Mouse (Mus musculus) bone marrow macrophage, adult 2 months (primary cell): Measurements from ENCODE around the gene Gper1.

Source experiments
- CTCF ChIP-seq: IDR thresholded peaks from 2 replicates; pipeline ENCODE4 v1.5.1; 2012; ENCODE audit warnings: low read depth, mild to moderate bottlenecking, low read length, moderate library complexity
- POLR2A ChIP-seq: IDR thresholded peaks from 2 replicates; pipeline ENCODE4 v1.6.1; 2012; ENCODE audit warnings: mild to moderate bottlenecking, low read depth, low read length, borderline replicate concordance

DNA sequence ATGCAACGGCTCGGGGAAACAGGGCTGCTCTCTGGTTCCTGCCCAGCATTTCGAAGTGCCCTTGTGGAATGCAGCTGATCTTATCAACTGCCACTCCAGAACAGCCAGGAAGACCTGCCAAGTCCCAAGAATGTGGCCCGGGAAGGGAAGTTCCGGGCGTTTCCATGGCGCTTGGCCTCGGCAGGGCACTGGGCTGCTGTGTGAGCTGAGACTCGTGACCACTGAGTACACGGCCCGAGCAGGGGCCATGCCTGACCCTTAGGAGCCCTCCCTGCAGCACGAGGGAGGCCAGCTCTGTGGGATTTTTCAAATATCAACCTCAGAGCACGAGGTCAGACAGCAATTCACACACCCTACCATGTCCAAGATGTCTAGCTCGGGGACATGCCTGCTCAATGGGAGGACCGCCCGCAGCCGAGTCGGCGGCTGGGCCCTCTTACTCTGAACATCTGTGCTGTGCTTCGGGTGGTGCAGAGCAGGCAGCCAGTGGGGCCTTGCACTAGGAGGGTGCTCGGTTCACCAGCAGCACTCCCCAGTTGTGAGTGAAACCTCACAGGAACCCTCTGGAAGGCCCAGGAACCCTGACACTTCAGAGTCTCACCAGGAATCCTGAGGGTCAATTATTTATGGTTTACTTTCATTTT, 43.8 kb upstream of the Gper1 start:
- TF ChIP-seq POLR2A (no peak), CTCF (no peak)
